Mouse (Mus musculus): ENCODE measurements around the gene Mast4. TPM values are rescaled to one million over a fixed set of nuclear protein-coding genes. Genes with fewer than 3 reads are reported as not detected.

Mast4 gene
- total and polyA plus RNA-seq, 2 experiments: 0.83 to 5.3 TPM

- no peaks in the 10 kb centered on the region for H3K4me1 ChIP-seq (ENCODE audit: control insufficient read depth, insufficient read depth, low read length)
- WGBS: 91% methylated on average over 3 of the region's 3 CpGs
Measured at GRCm38 (mm10) chr13:102728035-102728434, 606.3 kb downstream of the Mast4 start.

DNA sequence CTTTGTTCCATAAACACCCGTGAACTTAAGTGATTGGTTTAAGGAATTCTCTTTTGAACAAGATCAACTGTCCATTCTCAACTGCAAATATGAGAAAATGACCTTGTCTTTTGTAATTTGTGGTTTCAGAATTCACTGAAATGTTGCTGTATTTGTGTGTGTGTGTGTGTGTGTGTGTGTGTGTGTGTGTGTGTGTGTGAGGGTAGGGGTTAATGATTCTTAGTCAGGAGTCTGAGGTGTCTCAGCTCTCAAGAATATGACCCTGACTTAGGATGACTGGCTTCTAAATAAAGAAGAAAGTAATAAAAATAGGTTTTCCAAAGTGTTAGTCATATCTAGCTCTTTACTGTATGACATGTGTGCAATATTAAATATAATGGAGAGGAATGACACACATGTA lies 607.4 kb downstream of the Mast4 start:
- 91% methylated on average over 1 of the region's 1 CpGs for WGBS
- H3K27me3 ChIP-seq (ENCODE audit: control insufficient read depth, insufficient read depth, low read length): no peaks in the 10 kb centered on the region

More at GRCm38 (mm10) chr13:102728035-102728434, 606.3 kb downstream of the Mast4 start:
- TF ChIP-seq CTCF (IDR thresholded peaks at IDR 0.05; ENCODE audit: low read depth, low read length) (no peak), POLR2A (IDR thresholded peaks at IDR 0.05; ENCODE audit: extremely low read depth, insufficient read depth, low read length) (no peak)
- Histone ChIP-seq H3K36me3 (ENCODE audit: control insufficient read depth, insufficient read depth, low read length) (no peaks in the 10 kb centered on the region), H3K4me3 (ENCODE audit: insufficient read depth, low read depth, low read length) (no peak overlapping the region), H3K27me3 (ENCODE audit: control insufficient read depth, insufficient read depth, low read length) (no peaks in the 10 kb centered on the region), H3K27ac (replicated peaks; ENCODE audit: insufficient read depth, low read depth, low read length) (no peak overlapping the region), H3K9ac (ENCODE audit: low read depth, low read length) (no peak overlapping the region), H3K79me2 (ENCODE audit: control insufficient read depth, insufficient read depth, low read length) (no peaks in the 10 kb centered on the region)
- no peak for DNase-seq (ENCODE audit: extremely low read depth, low read depth, low spot score)

GRCm38 (mm10) chr13:102725906-102726305 lies 608.4 kb downstream of the Mast4 start:
- Histone ChIP-seq H3K36me3 (ENCODE audit: control insufficient read depth, insufficient read depth, low read length) (no peaks in the 10 kb centered on the region), H3K9ac (ENCODE audit: low read depth, low read length) (no peak overlapping the region), H3K4me1 (ENCODE audit: control insufficient read depth, insufficient read depth, low read length) (no peaks in the 10 kb centered on the region), H3K27me3 (ENCODE audit: control insufficient read depth, insufficient read depth, low read length) (no peaks in the 10 kb centered on the region), H3K27ac (replicated peaks; ENCODE audit: insufficient read depth, low read depth, low read length) (no peak overlapping the region), H3K4me3 (ENCODE audit: insufficient read depth, low read depth, low read length) (no peak overlapping the region), H3K79me2 (ENCODE audit: control insufficient read depth, insufficient read depth, low read length) (no peaks in the 10 kb centered on the region)
- TF ChIP-seq CTCF (IDR thresholded peaks at IDR 0.05; ENCODE audit: low read depth, low read length) (no peak), POLR2A (IDR thresholded peaks at IDR 0.05; ENCODE audit: extremely low read depth, insufficient read depth, low read length) (no peak)
- WGBS: 87% methylated on average over 2 of the region's 2 CpGs
- no peak for DNase-seq (ENCODE audit: extremely low read depth, low read depth, low spot score)

More for the DNA sequence above, 607.4 kb downstream of the Mast4 start:
- no peaks in the 10 kb centered on the region for H3K4me1 ChIP-seq (ENCODE audit: control insufficient read depth, insufficient read depth, low read length)
- no peaks in the 10 kb centered on the region for H3K79me2 ChIP-seq (ENCODE audit: control insufficient read depth, insufficient read depth, low read length)
- H3K4me3 ChIP-seq (ENCODE audit: insufficient read depth, low read depth, low read length): no peak overlapping the region
- no peak for TF ChIP-seq CTCF (IDR thresholded peaks at IDR 0.05; ENCODE audit: low read depth, low read length)
- TF ChIP-seq POLR2A (IDR thresholded peaks at IDR 0.05; ENCODE audit: extremely low read depth, insufficient read depth, low read length): no peak
- no peak overlapping the region for H3K27ac ChIP-seq (replicated peaks; ENCODE audit: insufficient read depth, low read depth, low read length)
- H3K36me3 ChIP-seq (ENCODE audit: control insufficient read depth, insufficient read depth, low read length): no peaks in the 10 kb centered on the region
- H3K9ac ChIP-seq (ENCODE audit: low read depth, low read length): no peak overlapping the region
- DNase-seq (ENCODE audit: extremely low read depth, low read depth, low spot score): no peak

GRCm38 (mm10) chr13:102725416-102725815 lies 608.9 kb downstream of the Mast4 start:
- Histone ChIP-seq H3K36me3 (ENCODE audit: control insufficient read depth, insufficient read depth, low read length) (no peaks in the 10 kb centered on the region), H3K4me1 (ENCODE audit: control insufficient read depth, insufficient read depth, low read length) (no peaks in the 10 kb centered on the region), H3K9ac (ENCODE audit: low read depth, low read length) (no peak overlapping the region), H3K27me3 (ENCODE audit: control insufficient read depth, insufficient read depth, low read length) (no peaks in the 10 kb centered on the region), H3K27ac (replicated peaks; ENCODE audit: insufficient read depth, low read depth, low read length) (no peak overlapping the region), H3K79me2 (ENCODE audit: control insufficient read depth, insufficient read depth, low read length) (no peaks in the 10 kb centered on the region), H3K4me3 (ENCODE audit: insufficient read depth, low read depth, low read length) (no peak overlapping the region)
- DNase-seq (ENCODE audit: extremely low read depth, low read depth, low spot score): no peak
- no peak for TF ChIP-seq POLR2A (IDR thresholded peaks at IDR 0.05; ENCODE audit: extremely low read depth, insufficient read depth, low read length)

- H3K4me3 ChIP-seq (ENCODE audit: insufficient read depth, low read depth, low read length): no peak overlapping the region
- H3K27ac ChIP-seq (replicated peaks; ENCODE audit: insufficient read depth, low read depth, low read length): no peak overlapping the region
- H3K27me3 ChIP-seq (ENCODE audit: control insufficient read depth, insufficient read depth, low read length): no peaks in the 10 kb centered on the region
- 70% methylated on average over 1 of the region's 1 CpGs for WGBS
- no peaks in the 10 kb centered on the region for H3K79me2 ChIP-seq (ENCODE audit: control insufficient read depth, insufficient read depth, low read length)
- no peaks in the 10 kb centered on the region for H3K36me3 ChIP-seq (ENCODE audit: control insufficient read depth, insufficient read depth, low read length)
- no peaks in the 10 kb centered on the region for H3K4me1 ChIP-seq (ENCODE audit: control insufficient read depth, insufficient read depth, low read length)
- H3K9ac ChIP-seq (ENCODE audit: low read depth, low read length): no peak overlapping the region
- TF ChIP-seq CTCF (IDR thresholded peaks at IDR 0.05; ENCODE audit: low read depth, low read length) (no peak), POLR2A (IDR thresholded peaks at IDR 0.05; ENCODE audit: extremely low read depth, insufficient read depth, low read length) (no peak)
- peak; percentile 18 for DNase-seq (ENCODE audit: extremely low read depth, low read depth, low spot score)
Measured at GRCm38 (mm10) chr13:102716973-102717372, 617.3 kb downstream of the Mast4 start.

- Histone ChIP-seq H3K9ac (ENCODE audit: low read depth, low read length) (no peak overlapping the region), H3K4me3 (ENCODE audit: insufficient read depth, low read depth, low read length) (no peak overlapping the region), H3K79me2 (ENCODE audit: control insufficient read depth, insufficient read depth, low read length) (no peaks in the 10 kb centered on the region), H3K27me3 (ENCODE audit: control insufficient read depth, insufficient read depth, low read length) (no peaks in the 10 kb centered on the region), H3K4me1 (ENCODE audit: control insufficient read depth, insufficient read depth, low read length) (no peaks in the 10 kb centered on the region), H3K36me3 (ENCODE audit: control insufficient read depth, insufficient read depth, low read length) (no peaks in the 10 kb centered on the region), H3K27ac (replicated peaks; ENCODE audit: insufficient read depth, low read depth, low read length) (no peak overlapping the region)
- 91% methylated on average over 3 of the region's 3 CpGs for WGBS
- no peak for TF ChIP-seq POLR2A (IDR thresholded peaks at IDR 0.05; ENCODE audit: extremely low read depth, insufficient read depth, low read length)
- no peak for TF ChIP-seq CTCF (IDR thresholded peaks at IDR 0.05; ENCODE audit: low read depth, low read length)
- DNase-seq (ENCODE audit: extremely low read depth, low read depth, low spot score): no peak
Measured at GRCm38 (mm10) chr13:102700744-102701143, 633.6 kb downstream of the Mast4 start.
